In genomic region chr11:118604206-118604605, GRCm38 (mm10) we compare ENCODE assay signal across 20 mouse cellular contexts.
A peak's percentile ranks its signal among the peaks of the same experiment; 100 is the strongest.
DNase-seq lines count a peak whose midpoint lies in the region; ATAC-seq and TF ChIP-seq lines count a peak whose summit lies in the region.
"Had no signal": no experiment of that assay in that cellular context is flagged by ENCODE, and none has a peak within 500 bp of the region (broad histone marks: within the 10 kb centered on the region; RNA-seq: fewer than 3 reads in every experiment).

No protein-coding gene starts in this region.

- H3K27me3 ChIP-seq in liver, postnatal 0 days (ENCODE audit: insufficient read depth, low read length), result peaks cover 3% of the 10 kb centered on the region; the same call in 1 of the 2 replicates

- no peak overlapping the region for H3K9ac ChIP-seq in liver, postnatal 0 days (replicated peaks)

- no peak for TF ChIP-seq POLR2A in brain, embryonic 14.5 days (IDR thresholded peaks at IDR 0.05; ENCODE audit: borderline replicate concordance, extremely low read depth, insufficient read depth, insufficient read length, poor library complexity, severe bottlenecking)

- no peak overlapping the region for H3K27ac ChIP-seq in liver, postnatal 0 days (ENCODE audit: low read depth)
- H3K27ac ChIP-seq: forebrain, embryonic 10.5 days; left cerebral cortex, adult 2 months had no signal

- no peak for ATAC-seq in megakaryocyte-erythroid progenitor cell, adult 5-6 weeks (replicated peaks; ENCODE audit: low FRiP score, low TSS enrichment, poor library complexity, severe bottlenecking)
- no peak for ATAC-seq in liver, postnatal 0 days
- ATAC-seq: inflammation-experienced regulatory T-cells, adult 6 months had no signal

- H3K4me1 ChIP-seq in liver, postnatal 0 days (ENCODE audit: insufficient read depth), result no peaks in the 10 kb centered on the region

- peak; percentile 83 for DNase-seq in left cerebral cortex, postnatal 4 days
- no peak for DNase-seq in left cerebral cortex, adult 11 months (ENCODE audit: low spot score)
- peak; percentile 49 for DNase-seq in brain, embryonic 14.5 days (ENCODE audit: low read depth)
- peak; percentile 62 to 71 for DNase-seq in cerebellum, adult 18-20 months
- peak; percentile 71 to 79 for DNase-seq in cerebellum, postnatal 25 days
- DNase-seq in liver, postnatal 0 days, result no peak
- no peak for DNase-seq in spleen, postnatal 10 days (ENCODE audit: low spot score in 2 of 2)
- DNase-seq: heart, postnatal 10 days; kidney, adult 9 months; kidney, postnatal 36 days; lung, adult 2 months; lung, postnatal 36 days; right cerebral cortex, adult 18-20 months; thymus, postnatal 4 days had no signal

- no peak for TF ChIP-seq CTCF in brain, embryonic 14.5 days (IDR thresholded peaks at IDR 0.05; ENCODE audit: borderline replicate concordance, extremely low read depth, insufficient read depth, insufficient read length)
- TF ChIP-seq CTCF in liver, postnatal 0 days (IDR thresholded peaks at IDR 0.05; ENCODE audit: low read depth), result no peak

- H3K4me3 ChIP-seq in liver, postnatal 0 days (ENCODE audit: low read depth, low read length), result no peak overlapping the region
- H3K4me3 ChIP-seq: forebrain, embryonic 10.5 days; left cerebral cortex, adult 2 months had no signal

- intact Hi-C loops in left cerebral cortex, postnatal 4 days (cut with DNase I), result no loop called here

- TF ChIP-seq EP300 in liver, postnatal 0 days (IDR thresholded peaks at IDR 0.05; ENCODE audit: low read depth), result no peak

- 52% methylated on average over 6 of the region's 6 CpGs for WGBS in liver, postnatal 0 days (ENCODE audit: insufficient replicate concordance)

- H3K4me2 ChIP-seq in liver, postnatal 0 days (ENCODE audit: low read depth, low read length), result no peak overlapping the region
- H3K4me2 ChIP-seq: heart, embryonic 11.5 days; liver, embryonic 11.5 days had no signal

- H3K9me3 ChIP-seq in liver, postnatal 0 days (ENCODE audit: low read length), result no peaks in the 10 kb centered on the region
- H3K9me3 ChIP-seq: forebrain, embryonic 10.5 days had no signal

- H3K36me3 ChIP-seq in liver, postnatal 0 days (replicated peaks; ENCODE audit: insufficient read depth, low read length), result no peaks in the 10 kb centered on the region
- H3K36me3 ChIP-seq: forebrain, embryonic 10.5 days had no signal

Comparison
In these comparisons a context has a peak if more than half of its experiments do, and no peak if none do; other contexts are left out.
1. DNase-seq: peak in left cerebral cortex, postnatal 4 days (single experiment), brain, embryonic 14.5 days (single experiment), cerebellum, adult 18-20 months (2 of 2) and cerebellum, postnatal 25 days (2 of 2); none in left cerebral cortex, adult 11 months (single experiment), liver, postnatal 0 days (single experiment) and spleen, postnatal 10 days (0 of 2).